Mouse (Mus musculus) lung, postnatal 0 days (tissue): Measurements from ENCODE around the gene Gnb5.

Experiments
- CTCF ChIP-seq: IDR thresholded peaks from 2 replicates; pipeline ENCODE4 v1.5.1; 2016; ENCODE audit warnings: antibody characterized with exemption, mild to moderate bottlenecking
- EP300 ChIP-seq: IDR thresholded peaks from 2 replicates; pipeline ENCODE4 v1.6.1; 2016; ENCODE audit warnings: antibody characterized with exemption, mild to moderate bottlenecking, control low read depth

GRCm38 (mm10) chr9:75384337-75384962 lies 78.4 kb downstream of the Gnb5 start:
- TF ChIP-seq CTCF: no peak
- TF ChIP-seq EP300: no peak
